In genomic region chr10:21991351-21991840, GRCm38 (mm10) we compare ENCODE assay signal across 9 mouse cellular contexts.
DNase-seq lines count a peak whose midpoint lies in the region; ATAC-seq lines count a peak whose summit lies in the region.
"Had no signal": no experiment of that assay in that cellular context is flagged by ENCODE, and none has a peak within 500 bp of the region (broad histone marks: within the 10 kb centered on the region; RNA-seq: fewer than 3 reads in every experiment).

No protein-coding gene starts in this region.

- H3K4me1 ChIP-seq in hindbrain, embryonic 15.5 days (replicated peaks): peaks cover 31% of the 10 kb centered on the region

- H3K27me3 ChIP-seq in hindbrain, embryonic 15.5 days: peaks cover 10% of the 10 kb centered on the region

- peak; percentile 87 for DNase-seq in MN1 (ENCODE audit: low spot score)
- DNase-seq in cerebellum, postnatal 10 days: peak; percentile 93 to 95
- DNase-seq in frontal cortex, postnatal 36 days (ENCODE audit: low spot score in 2 of 2): peak; percentile 81 to 86
- DNase-seq in left cerebral cortex, adult 18-20 months (ENCODE audit: low spot score in 2 of 2): peak; percentile 90 to 93
- peak; percentile 90 for DNase-seq in lung, postnatal 25 days (ENCODE audit: low spot score)
- DNase-seq in right cerebral cortex, postnatal 25 days: peak; percentile 82
- DNase-seq in urinary bladder, postnatal 4 days (ENCODE audit: low spot score in 2 of 2): peak; percentile 64 to 86

- no peak overlapping the region for H3K27ac ChIP-seq in hindbrain, embryonic 15.5 days (replicated peaks)

- peak overlapping the region; percentile 43 for H3K4me2 ChIP-seq in hindbrain, embryonic 15.5 days

- H3K9me3 ChIP-seq in hindbrain, embryonic 15.5 days: no peaks in the 10 kb centered on the region

- H3K9ac ChIP-seq in hindbrain, embryonic 15.5 days: no peak overlapping the region

- H3K36me3 ChIP-seq in hindbrain, embryonic 15.5 days: no peaks in the 10 kb centered on the region; the same call in 1 of the 2 replicates

- ATAC-seq in hindbrain, embryonic 15.5 days (ENCODE audit: low FRiP score, low read depth): no peak

- WGBS in hindbrain, embryonic 15.5 days: 13% methylated on average over 17 of the region's 17 CpGs

- peak overlapping the region; percentile 15; the same call in 1 of the 2 replicates for H3K4me3 ChIP-seq in hindbrain, embryonic 15.5 days
- H3K4me3 ChIP-seq: erythroblast, embryonic 14.5 days had no signal
